Mouse (Mus musculus) right cerebral cortex, postnatal 36 days (tissue): ENCODE data around the gene Thap11.

Source experiments
- DNase-seq, 2 experiments: peaks; one replicate each; pipeline ENCODE4 v3.0.0; 2022; ENCODE audit warnings: low spot score in 2 of 2, mixed read lengths in 1 of 2

Gene Thap11

DNA sequence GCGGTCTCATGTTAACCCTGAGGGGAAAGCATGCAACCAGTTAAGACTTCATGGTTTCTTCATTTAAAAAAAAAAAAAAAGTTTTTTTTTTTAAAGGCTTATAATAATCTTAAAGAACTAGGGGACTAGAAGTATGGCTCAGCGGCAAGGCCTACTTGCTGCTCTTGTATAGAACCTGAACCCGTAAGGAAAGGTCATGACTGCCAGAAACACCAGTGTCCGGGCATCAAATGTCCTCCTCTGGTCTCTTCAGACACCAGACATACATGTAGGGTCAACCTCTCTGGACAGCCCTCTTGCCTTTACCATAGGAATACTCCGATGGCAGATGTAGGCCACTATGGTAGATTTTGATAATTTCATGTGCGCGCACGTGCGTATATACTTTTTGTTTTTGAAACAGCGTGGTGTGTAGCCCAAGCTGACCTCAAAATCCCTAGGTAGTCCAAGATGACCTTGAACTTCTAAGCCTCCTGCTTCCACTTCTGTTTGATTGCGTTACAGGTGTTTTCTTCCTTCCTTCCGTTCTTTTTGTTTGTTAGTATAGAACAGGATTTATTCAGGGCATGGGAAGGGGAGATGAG lies 2.7 kb upstream of the Thap11 start:
- DNase-seq = no peak

- DNase-seq = no peak
These were observed 1.8 kb upstream of the Thap11 start, which contains the start of gene Cenpt for GRCm38 (mm10) chr8:105853178-105853577. Gene Cenpt (minus strand): TSS chr8:105853278.

DNA sequence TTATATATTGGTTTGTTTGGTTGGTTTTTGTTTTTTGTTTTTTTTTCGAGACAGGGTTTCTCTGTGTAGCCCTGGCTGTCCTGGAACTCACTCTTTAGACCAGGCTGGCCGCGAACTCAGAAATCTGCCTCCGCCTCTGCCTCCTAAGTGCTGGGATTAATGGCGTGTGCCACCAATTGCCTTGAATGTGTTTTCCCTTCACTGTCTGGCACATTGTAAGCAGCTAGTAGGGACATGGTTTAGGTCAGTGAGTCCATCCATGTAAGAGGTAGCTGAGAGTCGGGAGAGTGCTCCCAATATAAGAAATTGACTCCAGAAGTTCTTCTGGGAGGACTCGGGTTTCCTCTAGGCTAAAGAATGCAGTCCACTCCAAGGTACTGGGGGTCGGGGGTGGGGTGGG lies 629 bp upstream of the Thap11 start:
- DNase-seq = no peak

DNA sequence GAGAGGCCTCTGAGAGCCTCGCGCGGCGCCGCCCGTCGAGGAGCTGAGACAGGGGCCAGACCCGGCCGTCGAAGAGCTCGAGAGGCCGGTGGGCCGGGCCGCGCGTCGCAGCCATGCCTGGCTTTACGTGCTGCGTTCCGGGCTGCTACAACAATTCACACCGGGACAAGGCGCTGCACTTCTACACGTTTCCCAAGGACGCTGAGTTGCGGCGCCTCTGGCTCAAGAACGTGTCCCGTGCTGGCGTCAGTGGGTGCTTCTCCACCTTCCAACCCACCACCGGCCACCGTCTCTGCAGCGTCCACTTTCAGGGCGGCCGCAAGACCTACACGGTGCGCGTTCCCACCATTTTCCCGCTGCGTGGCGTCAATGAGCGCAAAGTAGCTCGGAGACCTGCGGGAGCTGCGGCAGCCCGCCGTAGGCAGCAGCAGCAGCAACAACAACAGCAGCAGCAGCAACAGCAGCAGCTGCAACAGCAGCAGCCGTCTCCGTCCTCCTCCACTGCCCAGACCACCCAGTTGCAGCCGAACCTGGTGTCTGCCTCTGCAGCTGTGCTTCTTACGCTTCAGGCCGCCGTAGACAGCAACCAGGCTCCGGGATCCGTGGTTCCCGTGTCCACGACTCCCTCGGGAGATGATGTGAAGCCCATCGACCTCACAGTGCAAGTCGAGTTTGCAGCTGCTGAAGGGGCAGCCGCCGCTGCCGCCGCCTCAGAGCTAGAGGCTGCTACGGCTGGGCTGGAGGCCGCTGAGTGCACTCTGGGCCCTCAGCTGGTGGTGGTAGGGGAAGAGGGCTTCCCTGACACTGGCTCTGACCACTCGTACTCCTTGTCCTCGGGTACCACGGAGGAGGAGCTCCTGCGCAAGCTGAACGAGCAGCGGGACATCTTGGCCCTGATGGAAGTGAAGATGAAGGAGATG lies 576 bp downstream of the Thap11 start:
- DNase-seq = peak; percentile 44 to 49

DNA sequence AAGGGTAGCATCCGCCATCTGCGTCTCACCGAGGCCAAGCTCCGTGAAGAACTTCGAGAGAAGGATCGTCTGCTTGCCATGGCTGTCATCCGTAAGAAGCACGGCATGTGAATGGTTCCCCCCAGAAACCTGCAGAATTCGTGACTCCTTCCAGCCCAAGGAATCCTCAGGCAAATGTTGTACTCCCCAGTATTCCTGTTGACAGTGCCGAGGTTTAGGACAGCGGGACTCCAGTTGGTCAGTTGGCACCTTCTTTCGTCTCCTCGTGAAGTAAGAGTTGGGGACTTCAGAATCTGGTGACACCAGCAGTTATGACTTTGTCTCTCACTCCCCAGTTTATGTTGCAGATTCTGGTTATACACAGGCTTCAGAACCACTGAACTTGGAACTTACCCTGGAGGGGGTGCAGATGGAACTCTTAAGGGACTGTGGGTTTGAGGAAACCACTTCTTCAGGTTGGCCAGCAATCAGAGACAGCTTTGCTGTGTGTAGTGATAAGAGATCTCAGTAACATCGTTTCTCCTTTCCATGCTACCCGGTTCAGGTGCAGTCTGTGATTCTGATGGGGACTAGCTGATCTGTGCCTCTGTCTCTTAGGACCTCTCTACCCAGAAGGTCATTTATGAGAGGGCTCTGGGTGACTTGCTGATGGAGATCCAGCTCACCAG lies 1.4 kb downstream of the Thap11 start:
- DNase-seq = no peak

DNA sequence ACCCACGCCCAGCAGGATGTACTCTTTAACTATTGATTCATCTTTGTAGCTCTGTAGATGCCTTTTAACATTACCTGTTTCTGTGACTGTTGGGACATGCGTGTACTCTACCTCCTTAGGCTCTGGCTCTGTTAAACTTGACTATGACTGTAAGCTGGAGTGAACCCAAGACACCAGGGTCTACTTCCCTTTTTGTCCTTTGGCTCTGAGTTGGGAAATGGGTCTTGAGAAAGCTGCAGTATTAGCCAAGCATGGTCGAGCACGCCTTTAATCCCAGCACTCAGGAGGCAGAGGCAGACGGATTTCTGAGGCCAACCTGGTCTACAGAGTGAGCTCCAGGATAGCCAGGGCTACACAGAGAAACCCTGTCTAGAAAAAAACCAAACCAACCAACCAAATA lies 3.6 kb downstream of the Thap11 start:
- no peak for DNase-seq

- DNase-seq = no peak
These were observed 4.4 kb downstream of the Thap11 start for GRCm38 (mm10) chr8:105859314-105859713.

DNA sequence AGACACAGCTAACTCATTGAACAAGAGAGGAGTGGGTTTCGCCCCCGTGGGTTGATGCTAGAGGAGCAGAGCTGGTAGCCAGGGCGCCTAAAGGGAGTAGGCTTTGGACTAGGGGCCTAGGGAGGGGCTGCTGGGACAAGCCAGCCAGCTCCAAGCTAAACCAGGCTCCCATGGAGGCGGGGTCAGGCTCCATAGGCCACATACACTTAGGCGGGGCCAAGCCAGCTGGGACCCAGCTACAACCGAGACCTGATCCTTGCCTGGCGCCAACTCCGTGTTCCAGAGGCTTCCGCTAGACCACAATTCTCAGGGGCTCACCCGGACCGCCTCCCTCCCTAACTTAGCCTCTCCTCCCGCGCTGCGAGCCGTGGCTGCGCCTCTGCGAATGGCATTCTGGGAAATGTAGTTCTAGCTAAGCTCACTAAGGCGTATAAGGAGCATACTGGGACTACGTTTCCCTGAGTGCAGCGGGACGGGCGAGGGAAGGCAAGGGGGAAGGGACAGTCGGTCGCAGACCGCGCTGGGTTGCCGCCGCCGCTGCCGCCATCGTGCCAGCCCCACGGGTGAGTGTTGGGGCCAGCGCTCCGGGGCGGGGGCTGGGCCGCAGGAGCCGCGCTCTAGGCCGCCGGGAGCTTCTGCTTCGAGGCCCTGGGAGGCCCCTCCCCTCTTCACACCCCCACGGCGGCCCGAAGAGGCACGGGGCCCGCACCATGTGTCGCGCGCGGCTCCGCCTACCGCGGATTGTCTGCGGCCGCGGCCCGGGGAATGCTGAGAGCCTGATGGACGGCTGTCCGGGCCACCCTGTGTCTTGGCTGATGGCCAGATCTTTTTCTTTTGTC lies 5.4 kb downstream of the Thap11 start, which contains the start of gene Nutf2:
Gene Nutf2, plus strand, starts transcription at position 438 of the 839 bp plus-strand sequence.
- DNase-seq = peak; percentile 93 to 95

DNA sequence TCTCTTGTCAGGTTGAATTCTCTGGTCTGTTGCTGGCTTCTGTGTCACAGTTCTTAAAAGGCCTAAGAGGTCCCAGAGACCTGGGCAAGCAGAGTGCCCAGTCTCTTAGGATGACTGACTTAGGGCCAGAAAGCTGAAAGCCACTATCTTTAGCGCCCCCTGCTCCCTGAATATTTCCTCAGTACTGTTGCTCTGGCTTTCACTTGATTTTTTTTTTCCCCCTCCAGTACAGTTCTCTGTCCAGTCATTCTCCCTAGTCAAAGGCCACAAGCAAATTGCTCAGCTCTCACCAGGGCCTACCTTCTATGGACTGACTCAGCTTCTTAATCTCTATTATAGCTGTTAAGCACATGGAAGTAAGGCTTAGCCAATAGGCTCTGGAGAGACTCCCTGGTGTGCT lies 7.0 kb downstream of the Thap11 start:
- DNase-seq = no peak

DNA sequence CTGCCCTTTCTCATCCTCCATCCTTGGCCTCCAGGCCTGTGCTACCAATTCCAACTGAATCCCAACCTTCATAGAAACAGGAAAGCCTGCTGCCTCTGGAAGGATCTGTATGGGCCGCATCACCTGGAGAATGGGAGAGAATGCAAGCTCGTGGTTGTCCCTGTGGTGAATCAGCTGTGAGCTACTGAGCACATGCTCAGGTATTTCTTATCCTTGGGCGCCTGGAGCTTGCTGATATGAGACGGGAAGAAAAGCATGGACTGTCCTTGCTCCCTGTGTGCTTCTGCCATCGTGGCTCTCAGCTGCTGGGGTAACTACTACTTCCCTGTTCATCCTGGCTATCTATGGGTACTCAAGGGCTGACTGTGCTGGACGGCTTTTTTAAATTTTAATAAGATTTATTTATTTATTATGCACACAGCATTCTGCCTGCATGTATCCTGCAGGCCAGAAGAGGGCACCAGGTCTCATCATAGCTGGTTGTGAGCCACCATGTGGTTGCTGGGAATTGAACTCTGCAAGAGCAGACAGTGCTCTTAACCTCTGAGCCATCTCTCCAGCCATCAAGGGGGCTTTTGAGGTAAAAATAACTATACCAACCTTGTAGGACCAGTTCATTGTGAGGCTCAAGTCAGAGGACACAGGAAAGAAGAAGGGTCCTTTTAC lies 11.6 kb downstream of the Thap11 start:
- DNase-seq = no peak

DNA sequence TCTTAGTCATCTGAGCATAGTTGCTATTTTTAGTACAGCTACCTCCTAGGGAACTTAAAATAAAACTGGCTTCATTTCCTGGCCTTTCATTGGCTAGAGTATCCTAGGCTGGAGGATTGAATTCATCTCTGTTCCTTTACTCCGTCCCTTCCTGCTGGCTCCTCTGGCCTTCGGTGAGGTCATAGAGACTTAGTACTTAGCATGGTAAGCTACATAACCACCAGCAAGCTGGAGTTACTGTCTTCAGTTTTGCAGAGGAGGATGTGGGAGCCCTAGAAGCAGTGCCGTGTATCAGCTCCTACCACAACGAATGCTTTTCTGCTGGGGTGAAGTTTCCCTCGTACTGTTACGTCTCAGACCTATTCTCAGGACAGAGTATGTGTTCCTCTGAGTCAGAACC lies 19.4 kb downstream of the Thap11 start:
- no peak for DNase-seq

GRCm38 (mm10) chr8:105880754-105881520 lies 26.0 kb downstream of the Thap11 start, which contains the start of gene Edc4:
Gene Edc4 (plus strand): TSS chr8:105880881.
- peak; percentile 58 to 67 for DNase-seq

GRCm38 (mm10) chr8:105889756-105890465 lies 35.0 kb downstream of the Thap11 start:
- no peak for DNase-seq

DNA sequence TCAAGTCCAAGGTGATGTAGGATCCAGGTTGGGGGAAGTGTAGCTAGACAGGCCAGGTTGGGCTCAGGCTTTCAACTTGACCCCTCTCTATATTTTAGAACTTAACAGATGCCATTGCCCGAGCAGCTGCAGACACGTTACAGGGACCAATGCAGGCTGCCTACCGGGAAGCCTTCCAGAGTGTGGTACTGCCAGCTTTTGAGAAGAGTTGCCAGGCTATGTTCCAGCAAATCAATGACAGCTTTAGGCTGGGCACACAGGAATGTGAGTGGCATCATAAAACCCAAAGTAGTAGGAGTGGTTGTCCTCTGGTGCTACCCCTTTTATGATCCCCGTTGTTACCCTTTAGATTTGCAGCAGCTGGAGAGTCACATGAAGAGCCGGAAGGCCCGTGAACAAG lies 35.9 kb downstream of the Thap11 start:
- peak; percentile 38 to 39 for DNase-seq

- DNase-seq = no peak
These were observed 37.5 kb downstream of the Thap11 start for GRCm38 (mm10) chr8:105892432-105892831.

DNA sequence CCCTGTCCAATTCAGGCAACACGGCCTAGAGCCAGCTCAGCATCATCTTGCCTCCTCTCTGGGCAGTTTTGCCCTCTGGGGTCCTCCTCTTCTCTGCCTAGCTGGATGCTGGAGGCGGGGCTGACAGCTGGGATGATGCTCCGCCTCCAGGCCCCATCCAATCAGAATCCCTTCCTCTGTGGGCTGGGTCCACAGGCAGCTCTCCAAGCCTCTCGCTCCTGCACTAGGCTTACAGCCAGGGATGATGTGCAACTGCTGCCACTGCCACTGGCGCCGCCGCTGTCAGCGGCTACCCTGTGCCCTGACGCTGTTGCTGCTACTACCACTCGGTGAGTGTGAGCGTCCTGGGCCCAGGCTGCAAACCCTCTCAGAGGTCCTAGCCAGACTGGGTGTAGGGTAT lies 38.4 kb downstream of the Thap11 start, which contains the start of gene Nrn1l:
Gene Nrn1l, plus strand, starts transcription at position 229 of the 400 bp plus-strand sequence.
- peak; percentile 77 to 81 for DNase-seq

- peak in 1 of 2 experiments; percentile 26 for DNase-seq
These were observed 43.0 kb downstream of the Thap11 start for GRCm38 (mm10) chr8:105897801-105898480.

DNA sequence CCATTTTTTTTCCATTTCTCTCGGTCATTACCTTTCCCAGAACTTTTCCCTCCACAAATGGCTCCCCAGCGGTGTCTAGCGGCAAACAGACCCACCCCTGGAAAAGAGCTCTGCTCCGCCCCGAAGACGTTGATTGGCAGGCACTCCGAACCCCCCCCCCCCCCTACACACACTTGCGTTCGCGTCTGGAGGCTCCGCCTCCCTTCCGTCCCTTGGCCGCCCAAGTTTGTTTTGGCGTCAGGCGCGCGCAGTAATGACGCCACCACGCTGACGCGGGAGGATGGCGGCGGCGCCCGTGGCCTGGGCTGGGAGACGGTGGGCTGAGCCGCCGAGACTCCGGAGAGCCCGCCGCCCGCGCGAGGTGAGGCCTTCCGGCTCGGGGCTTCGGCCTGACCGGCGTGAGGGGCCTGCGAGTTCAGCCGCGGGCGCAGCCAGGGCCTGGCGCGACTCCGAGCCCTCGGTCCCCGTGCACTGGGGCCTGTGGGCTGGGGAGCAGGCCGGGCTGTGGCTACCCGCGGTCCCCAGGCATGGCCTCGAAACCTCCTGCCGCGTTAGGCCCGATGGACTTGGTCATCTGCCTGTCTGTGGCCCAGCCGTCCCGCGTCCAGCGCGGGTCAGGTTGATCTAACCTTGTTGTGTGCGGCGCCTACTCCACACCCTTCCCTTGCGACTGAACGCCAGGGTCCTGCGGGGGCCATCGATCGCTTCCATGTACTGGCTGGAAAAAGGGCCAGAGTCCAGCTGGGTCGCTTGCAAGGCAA lies 45.4 kb downstream of the Thap11 start, which contains the start of gene Pskh1:
Gene Pskh1, plus strand, starts transcription at position 262 of the 761 bp plus-strand sequence.
- DNase-seq = peak; percentile 85 to 87
